Mouse (Mus musculus): ENCODE results near the gene Cdk5rap2. TPM values are rescaled to one million over a fixed set of nuclear protein-coding genes. Genes with fewer than 3 reads are reported as not detected.

Gene Cdk5rap2
- total and polyA plus RNA-seq, 3 experiments: 10.5 to 15.4 TPM; not detected in 1

DNA sequence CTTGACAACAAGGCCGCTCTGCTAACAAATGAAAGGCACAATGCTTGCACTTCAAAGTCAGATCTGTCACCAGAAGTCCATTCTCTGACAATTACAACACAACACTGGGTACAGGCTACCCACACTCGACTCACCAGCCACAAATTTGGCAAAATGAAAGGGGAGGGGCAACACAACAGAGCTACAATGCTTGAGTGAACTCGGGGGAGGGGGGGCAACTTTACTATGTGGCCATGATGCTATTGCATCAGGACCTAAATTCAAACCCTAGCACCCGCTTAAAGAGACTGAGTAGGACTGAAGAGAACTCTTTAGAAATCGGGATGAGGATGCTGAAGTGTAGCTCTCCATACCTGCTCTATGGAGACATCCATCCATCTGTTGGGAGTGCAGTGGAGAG is 10.8 kb downstream of the Cdk5rap2 start:
- DNase-seq (ENCODE audit: low read depth, low spot score): no peak
- Histone ChIP-seq H3K4me3 (ENCODE audit: control insufficient read depth in 1 of 2, insufficient read depth in 1 of 2, low read depth in 2 of 2, low read length in 2 of 2) (no peak overlapping the region), H3K4me1 (ENCODE audit: control insufficient read depth in 1 of 2, insufficient read depth in 2 of 2, low read length in 2 of 2) (peaks cover 0 to 3% of the 10 kb centered on the region in 2 experiments; a peak in 1 of 4 replicates), H3K27ac (ENCODE audit: control insufficient read depth, low read depth, low read length) (no peak overlapping the region), H3K9ac (ENCODE audit: control insufficient read depth, low read depth, low read length, poor library complexity, severe bottlenecking) (no peak overlapping the region), H3K9me3 (replicated peaks; ENCODE audit: insufficient read depth, low read length) (no peaks in the 10 kb centered on the region), H3K27me3 (ENCODE audit: control insufficient read depth in 1 of 2, insufficient read depth in 2 of 2, low read length in 2 of 2) (no peaks in the 10 kb centered on the region), H3K36me3 (ENCODE audit: control insufficient read depth in 1 of 2, insufficient read depth in 2 of 2, low read length in 2 of 2) (peaks cover 0 to 2% of the 10 kb centered on the region in 2 experiments; a peak in 1 of 4 replicates), H3K79me2 (ENCODE audit: control insufficient read depth, insufficient read depth, low read length, poor library complexity) (no peaks in the 10 kb centered on the region; the same call in 1 of the 2 replicates)
- no peak for TF ChIP-seq JUND (IDR thresholded peaks at IDR 0.05; ENCODE audit: low read depth, low read length)
- no peak for TF ChIP-seq MXI1 (IDR thresholded peaks at IDR 0.05; ENCODE audit: low read depth, low read length)
- TF ChIP-seq MYC (IDR thresholded peaks at IDR 0.05; ENCODE audit: low read depth, low read length): no peak
- no peak for TF ChIP-seq RAD21 (IDR thresholded peaks at IDR 0.05; ENCODE audit: low read depth, low read length)
- TF ChIP-seq EP300 (IDR thresholded peaks at IDR 0.05; ENCODE audit: low read depth in 1 of 2, low read length in 2 of 2): no peak
- TF ChIP-seq NRF1 (IDR thresholded peaks at IDR 0.05; ENCODE audit: insufficient read depth, low read depth, low read length, poor library complexity, severe bottlenecking): no peak

DNA sequence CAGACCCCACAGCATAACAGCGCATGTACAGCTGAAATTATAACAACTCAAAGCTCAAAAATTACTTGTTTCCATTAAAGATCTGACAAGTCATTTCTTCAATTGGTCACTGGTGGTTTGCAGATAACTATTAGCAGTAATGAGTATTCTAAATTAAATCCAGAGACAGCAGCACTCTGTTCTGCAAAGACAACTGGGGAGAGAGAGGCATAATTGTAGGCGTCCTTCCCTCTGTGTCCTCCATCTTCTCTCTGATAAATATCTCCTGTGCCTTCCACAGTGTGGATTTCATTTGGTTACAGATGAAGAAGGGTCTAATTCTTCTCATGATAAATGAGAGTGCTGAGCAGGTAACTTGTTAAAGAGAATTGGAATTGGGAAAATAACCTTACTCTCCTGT is 11.2 kb downstream of the Cdk5rap2 start:
- no peaks in the 10 kb centered on the region for H3K9me3 ChIP-seq (replicated peaks; ENCODE audit: insufficient read depth, low read length)
- no peaks in the 10 kb centered on the region for H3K27me3 ChIP-seq (ENCODE audit: control insufficient read depth in 1 of 2, insufficient read depth in 2 of 2, low read length in 2 of 2)
- no peaks in the 10 kb centered on the region; the same call in 1 of the 2 replicates for H3K79me2 ChIP-seq (ENCODE audit: control insufficient read depth, insufficient read depth, low read length, poor library complexity)
- no peak for DNase-seq (ENCODE audit: low read depth, low spot score)
- H3K4me3 ChIP-seq (ENCODE audit: control insufficient read depth in 1 of 2, insufficient read depth in 1 of 2, low read depth in 2 of 2, low read length in 2 of 2): no peak overlapping the region
- no peak overlapping the region for H3K9ac ChIP-seq (ENCODE audit: control insufficient read depth, low read depth, low read length, poor library complexity, severe bottlenecking)
- H3K4me1 ChIP-seq (ENCODE audit: control insufficient read depth in 1 of 2, insufficient read depth in 2 of 2, low read length in 2 of 2): peaks cover 0 to 3% of the 10 kb centered on the region in 2 experiments; a peak in 1 of 4 replicates
- H3K27ac ChIP-seq (ENCODE audit: control insufficient read depth, low read depth, low read length): no peak overlapping the region
- TF ChIP-seq GABPA (IDR thresholded peaks at IDR 0.05; ENCODE audit: low read depth, low read length) (no peak), ETS1 (IDR thresholded peaks at IDR 0.05; ENCODE audit: low read depth, low read length) (no peak), CTCF (IDR thresholded peaks at IDR 0.05 in 2 of 3, conservative IDR thresholded peaks at IDR 0.05 in 1 of 3; ENCODE audit: control insufficient read depth in 1 of 3, insufficient read depth in 1 of 3, low read depth in 2 of 3, low read length in 3 of 3, poor library complexity in 1 of 3, severe bottlenecking in 1 of 3) (no peak), POLR2AphosphoS5 (IDR thresholded peaks at IDR 0.05; ENCODE audit: borderline replicate concordance, low read depth, low read length) (no peak), RAD21 (IDR thresholded peaks at IDR 0.05; ENCODE audit: low read depth, low read length) (no peak), CHD2 (IDR thresholded peaks at IDR 0.05; ENCODE audit: low read length) (no peak), USF2 (IDR thresholded peaks at IDR 0.05; ENCODE audit: borderline replicate concordance in 1 of 2, insufficient read depth in 1 of 2, low read depth in 1 of 2, low read length in 2 of 2) (no peak), MXI1 (IDR thresholded peaks at IDR 0.05; ENCODE audit: low read depth, low read length) (no peak), TCF12 (IDR thresholded peaks at IDR 0.05; ENCODE audit: low read depth, low read length) (no peak)
- H3K36me3 ChIP-seq (ENCODE audit: control insufficient read depth in 1 of 2, insufficient read depth in 2 of 2, low read length in 2 of 2): peaks cover 0 to 2% of the 10 kb centered on the region in 2 experiments; a peak in 1 of 4 replicates

DNA sequence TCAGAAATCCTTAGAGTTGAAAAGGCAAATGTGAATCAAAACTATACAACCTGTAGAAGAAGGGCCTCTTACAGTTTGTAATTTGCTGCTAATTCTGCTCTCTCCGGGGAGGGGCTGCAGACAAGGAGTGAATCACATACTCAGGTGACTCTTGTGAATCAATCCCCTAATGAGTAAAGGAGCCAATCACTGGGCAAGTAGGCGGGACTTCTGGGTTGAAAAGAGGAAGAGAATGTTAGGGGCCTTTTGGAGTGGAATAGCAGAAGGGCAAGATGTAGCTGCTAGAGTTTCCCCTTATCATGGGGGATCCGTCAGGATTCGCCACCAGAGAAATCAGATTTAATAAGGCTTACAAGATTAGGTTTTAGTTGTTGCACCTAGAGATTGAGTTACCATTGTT is 12.2 kb downstream of the Cdk5rap2 start:
- DNase-seq (ENCODE audit: low read depth, low spot score): peak; percentile 65
- no peak for TF ChIP-seq KAT2A (conservative IDR thresholded peaks at IDR 0.05; ENCODE audit: low read depth, low read length)
- TF ChIP-seq MYC (IDR thresholded peaks at IDR 0.05; ENCODE audit: low read depth, low read length): no peak
- TF ChIP-seq ETS1 (IDR thresholded peaks at IDR 0.05; ENCODE audit: low read depth, low read length): no peak
- TF ChIP-seq E2F4 (IDR thresholded peaks at IDR 0.05; ENCODE audit: borderline replicate concordance, low read depth, low read length): no peak
- TF ChIP-seq TCF12 (IDR thresholded peaks at IDR 0.05; ENCODE audit: low read depth, low read length): no peak
- TF ChIP-seq POLR2A (IDR thresholded peaks at IDR 0.05; ENCODE audit: control insufficient read depth in 1 of 2, insufficient read depth in 1 of 2, low read depth in 1 of 2, low read length in 2 of 2, poor library complexity in 1 of 2): no peak
- TF ChIP-seq MAZ (IDR thresholded peaks at IDR 0.05; ENCODE audit: low read depth, low read length): no peak
- no peak for TF ChIP-seq RAD21 (IDR thresholded peaks at IDR 0.05; ENCODE audit: low read depth, low read length)
- no peak for TF ChIP-seq SMC3 (IDR thresholded peaks at IDR 0.05; ENCODE audit: low read depth, low read length)
- no peak for TF ChIP-seq SIN3A (IDR thresholded peaks at IDR 0.05; ENCODE audit: low read length)
- no peak for TF ChIP-seq RCOR1 (IDR thresholded peaks at IDR 0.05; ENCODE audit: low read depth, low read length)
- no peak for TF ChIP-seq NELFE (IDR thresholded peaks at IDR 0.05; ENCODE audit: low read depth, low read length)
- TF ChIP-seq TBP (IDR thresholded peaks at IDR 0.05; ENCODE audit: low read depth, low read length): no peak
- TF ChIP-seq CTCF (IDR thresholded peaks at IDR 0.05 in 2 of 3, conservative IDR thresholded peaks at IDR 0.05 in 1 of 3; ENCODE audit: control insufficient read depth in 1 of 3, insufficient read depth in 1 of 3, low read depth in 2 of 3, low read length in 3 of 3, poor library complexity in 1 of 3, severe bottlenecking in 1 of 3): no peak
- TF ChIP-seq TAL1 (IDR thresholded peaks at IDR 0.05; ENCODE audit: low read length): no peak
- no peak for TF ChIP-seq MAFK (IDR thresholded peaks at IDR 0.05; ENCODE audit: borderline replicate concordance, low read depth, low read length)
- TF ChIP-seq MAX (IDR thresholded peaks at IDR 0.05; ENCODE audit: low read length): no peak
- Histone ChIP-seq H3K36me3 (ENCODE audit: control insufficient read depth in 1 of 2, insufficient read depth in 2 of 2, low read length in 2 of 2) (peaks cover 0 to 2% of the 10 kb centered on the region in 2 experiments; a peak in 1 of 4 replicates), H3K79me2 (ENCODE audit: control insufficient read depth, insufficient read depth, low read length, poor library complexity) (no peaks in the 10 kb centered on the region; the same call in 1 of the 2 replicates), H3K9ac (ENCODE audit: control insufficient read depth, low read depth, low read length, poor library complexity, severe bottlenecking) (no peak overlapping the region), H3K27me3 (ENCODE audit: control insufficient read depth in 1 of 2, insufficient read depth in 2 of 2, low read length in 2 of 2) (no peaks in the 10 kb centered on the region), H3K4me3 (ENCODE audit: control insufficient read depth in 1 of 2, insufficient read depth in 1 of 2, low read depth in 2 of 2, low read length in 2 of 2) (no peak overlapping the region), H3K27ac (ENCODE audit: control insufficient read depth, low read depth, low read length) (no peak overlapping the region), H3K9me3 (replicated peaks; ENCODE audit: insufficient read depth, low read length) (no peaks in the 10 kb centered on the region), H3K4me1 (ENCODE audit: control insufficient read depth in 1 of 2, insufficient read depth in 2 of 2, low read length in 2 of 2) (peaks cover 0 to 3% of the 10 kb centered on the region in 2 experiments; a peak in 1 of 4 replicates)

Measured in MEL (cell line).